Mouse (Mus musculus): ENCODE data around the gene Nr1h5. TPM values are rescaled to one million over a fixed set of nuclear protein-coding genes. Genes with fewer than 3 reads are reported as not detected.

Gene Nr1h5
- not detected in 2 replicates for polyA plus RNA-seq (2012; rRNA removed)

GRCm38 (mm10) chr3:102964033-102964432 is at the start of gene Nr1h5:
Gene Nr1h5 (minus strand): TSS chr3:102964133.

GRCm38 (mm10) chr3:102995605-102996321 is 31.8 kb upstream of the Nr1h5 start, which contains the start of gene Sike1:
Gene Sike1 (plus strand): TSS chr3:102995708.

GRCm38 (mm10) chr3:102935451-102936354 is 28.2 kb downstream of the Nr1h5 start, which contains the start of gene Sycp1:
Gene Sycp1 (minus strand): TSS chr3:102936100.

Other genes with a start within 250 kb of the Nr1h5 start
- 3.5 and 3.6 TPM in 2 replicates for gene Tspan2, start 229.6 kb downstream of the Nr1h5 start, polyA plus RNA-seq (2012; rRNA removed)
- not detected in 2 replicates for gene Tshb, start 181.4 kb downstream of the Nr1h5 start, polyA plus RNA-seq (2012; rRNA removed)
- gene Sycp1, start 28.0 kb downstream of the Nr1h5 start, polyA plus RNA-seq (2012; rRNA removed) = not detected in 2 replicates
- 18.2 and 23.7 TPM in 2 replicates for gene Sike1, start 31.6 kb upstream of the Nr1h5 start, polyA plus RNA-seq (2012; rRNA removed)
- 10.5 and 15.2 TPM in 2 replicates for gene Csde1, start 56.3 kb upstream of the Nr1h5 start, polyA plus RNA-seq (2012; rRNA removed)
- gene Nras, start 94.2 kb upstream of the Nr1h5 start, polyA plus RNA-seq (2012; rRNA removed) = 6.5 and 9.1 TPM in 2 replicates
- 0.05 TPM in 1 of 2 replicates, not detected in the other for gene Ampd1, start 109.9 kb upstream of the Nr1h5 start, polyA plus RNA-seq (2012; rRNA removed)
- gene Dennd2c, start 138.5 kb upstream of the Nr1h5 start, polyA plus RNA-seq (2012; rRNA removed) = 0.36 and 0.55 TPM in 2 replicates
- gene Bcas2, start 207.5 kb upstream of the Nr1h5 start, polyA plus RNA-seq (2012; rRNA removed) = 19.2 and 22.4 TPM in 2 replicates

Data from colon, adult 2 months (tissue).